19 mouse cellular contexts compared by ENCODE assay signal in the genomic region with DNA sequence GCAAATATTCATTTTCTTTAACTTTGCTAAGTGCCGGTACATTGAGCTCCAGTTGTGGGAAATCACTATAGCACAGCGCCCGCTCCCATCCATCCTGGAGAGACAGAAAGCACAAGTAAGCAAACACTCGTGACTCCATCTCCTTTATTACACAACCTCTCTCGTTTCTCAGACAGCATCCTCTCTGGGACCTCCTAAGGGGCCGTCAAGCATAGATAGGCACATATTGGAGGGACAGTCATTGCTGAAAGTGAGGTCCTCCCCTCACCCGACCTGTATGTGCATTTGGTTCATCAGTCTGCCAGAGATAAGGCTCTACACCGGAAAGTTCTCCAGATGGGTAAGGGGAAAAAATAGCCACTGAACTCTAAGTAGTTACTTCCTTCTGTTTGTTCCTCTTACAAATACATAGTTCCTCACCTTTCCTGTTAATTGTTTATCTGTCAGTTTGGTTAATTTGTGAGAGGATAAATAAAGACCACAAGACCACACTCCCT. TPM values are rescaled to one million over a fixed set of nuclear protein-coding genes. Genes with fewer than 3 reads are reported as not detected.
A peak's percentile ranks its signal among the peaks of the same experiment; 100 is the strongest.
DNase-seq lines count a peak whose midpoint lies in the region; ATAC-seq and TF ChIP-seq lines count a peak whose summit lies in the region.
"Had no signal": no experiment of that assay in that cellular context is flagged by ENCODE, and none has a peak within 500 bp of the region (broad histone marks: within the 10 kb centered on the region; RNA-seq: fewer than 3 reads in every experiment).

No protein-coding gene starts in this region.

- no peak overlapping the region for H3K4me3 ChIP-seq in heart, adult 2 months
- no peak overlapping the region for H3K4me3 ChIP-seq in lung, embryonic 16.5 days (ENCODE audit: low read length)
- H3K4me3 ChIP-seq: embryonic facial prominence, embryonic 13.5 days; forebrain, embryonic 15.5 days; heart, embryonic 13.5 days had no signal

- H3K27me3 ChIP-seq in heart, adult 2 months (ENCODE audit: control insufficient read depth, insufficient read depth, low read length) = no peaks in the 10 kb centered on the region
- H3K27me3 ChIP-seq in lung, embryonic 16.5 days (ENCODE audit: control insufficient read depth, insufficient read depth, low read depth, low read length) = no peaks in the 10 kb centered on the region
- H3K27me3 ChIP-seq: embryonic facial prominence, embryonic 13.5 days; forebrain, embryonic 15.5 days; heart, embryonic 13.5 days had no signal

- peak; percentile 73 for DNase-seq in heart, adult 11 months
- DNase-seq in heart, adult 2 months = no peak
- no peak for DNase-seq in lung, postnatal 4 days
- DNase-seq in gastrocnemius, adult 8-10 months (ENCODE audit: low spot score in 2 of 2) = no peak
- no peak for DNase-seq in cerebellum, adult 18-20 months
- DNase-seq in cerebellum, postnatal 10 days = no peak
- DNase-seq: adrenal gland, postnatal 36 days; cerebellum, adult 8-10 months; left cerebral cortex, postnatal 4 days; lung, postnatal 14 days; right cerebral cortex, postnatal 4 days; thymus, postnatal 14 days had no signal

- TF ChIP-seq POLR2A in heart, adult 2 months (IDR thresholded peaks at IDR 0.05; ENCODE audit: insufficient read depth, low read depth, low read length) = no peak

- no peak overlapping the region for H3K27ac ChIP-seq in heart, adult 2 months
- no peak overlapping the region for H3K27ac ChIP-seq in lung, embryonic 16.5 days (ENCODE audit: low read length)
- H3K27ac ChIP-seq: embryonic facial prominence, embryonic 13.5 days; forebrain, embryonic 15.5 days; heart, embryonic 13.5 days; hindbrain, embryonic 14.5 days had no signal

- ATAC-seq in lung, embryonic 16.5 days (ENCODE audit: low read depth) = 0 out of 2 replicates have a peak, but pooled peaks have one; percentile 26
- ATAC-seq in megakaryocyte, adult 5-6 weeks (ENCODE audit: poor library complexity, severe bottlenecking) = peak; percentile 72
- ATAC-seq: forebrain, embryonic 15.5 days had no signal

- TF ChIP-seq EP300 in heart, adult 2 months (IDR thresholded peaks at IDR 0.05; ENCODE audit: insufficient read depth, low read depth, low read length) = no peak

- H3K79me2 ChIP-seq in heart, adult 2 months (replicated peaks; ENCODE audit: control insufficient read depth, insufficient read depth, low read length) = no peaks in the 10 kb centered on the region

- no peaks in the 10 kb centered on the region for H3K9me3 ChIP-seq in lung, embryonic 16.5 days (ENCODE audit: control insufficient read depth, low read length)
- H3K9me3 ChIP-seq: forebrain, embryonic 15.5 days; heart, embryonic 13.5 days had no signal

- H3K9ac ChIP-seq in heart, adult 2 months (ENCODE audit: low read depth, low read length) = no peak overlapping the region
- no peak overlapping the region for H3K9ac ChIP-seq in lung, embryonic 16.5 days (ENCODE audit: low read length)
- H3K9ac ChIP-seq: embryonic facial prominence, embryonic 13.5 days; forebrain, embryonic 15.5 days; heart, embryonic 13.5 days; hindbrain, embryonic 14.5 days had no signal

- H3K4me2 ChIP-seq in lung, embryonic 16.5 days (ENCODE audit: low read depth, low read length) = no peak overlapping the region
- H3K4me2 ChIP-seq: embryonic facial prominence, embryonic 13.5 days; forebrain, embryonic 15.5 days; heart, embryonic 13.5 days; hindbrain, embryonic 14.5 days; midbrain, embryonic 11.5 days had no signal

- 48% methylated on average over 8 of the region's 8 CpGs for WGBS in heart, adult 2 months
- 57% methylated on average over 8 of the region's 8 CpGs for WGBS in lung, embryonic 16.5 days

- H3K36me3 ChIP-seq in heart, adult 2 months (ENCODE audit: control insufficient read depth, insufficient read depth, low read length) = no peaks in the 10 kb centered on the region; the same call in 1 of the 2 replicates
- no peaks in the 10 kb centered on the region; the same call in 1 of the 2 replicates for H3K36me3 ChIP-seq in lung, embryonic 16.5 days (ENCODE audit: control insufficient read depth, insufficient read depth, low read length)

- no peaks in the 10 kb centered on the region; the same call in none of the 2 replicates for H3K4me1 ChIP-seq in heart, adult 2 months (ENCODE audit: control insufficient read depth, insufficient read depth, low read length)
- H3K4me1 ChIP-seq in lung, embryonic 16.5 days (replicated peaks; ENCODE audit: control insufficient read depth, insufficient read depth, low read length) = no peaks in the 10 kb centered on the region
- H3K4me1 ChIP-seq: forebrain, embryonic 15.5 days; heart, embryonic 13.5 days had no signal

- intact Hi-C loops in heart, adult 2 months (cut with DNase I) = no loop called here

- no peak for TF ChIP-seq CTCF in heart, adult 2 months (IDR thresholded peaks at IDR 0.05)

RNA-seq across cellular contexts. Expression of a gene that starts 27.7 kb away (rescaled TPM):
- total RNA-seq in heart, adult 2 months (2021) = 10 to 100 TPM; 26.5 to 34.3 TPM
- polyA plus RNA-seq in heart, adult 2 months (2012; rRNA removed) = 16.4 and 25.4 TPM in 2 replicates
- polyA plus RNA-seq in lung, embryonic 16.5 days (2015; fragmentation: Nextera tagmentation; extraction: Ambion mirVana) = 60.4 and 71.0 TPM in 2 replicates
- 83.1 and 94.6 TPM in 2 replicates for total RNA-seq in megakaryocyte, adult 5-6 weeks (2015)
- 38.2 and 53.5 TPM in 2 replicates for total RNA-seq in megakaryocyte, adult 5-6 weeks (2017)
- total RNA-seq in gastrocnemius, adult 8-10 months (2022) = 10 to 100 TPM; 26.3 to 30.1 (median 27.5) TPM
